Mouse (Mus musculus) erythroblast, embryonic 14.5 days (primary cell): ENCODE measurements around the gene Phox2a.

Experiments
- GATA1 ChIP-seq: IDR thresholded peaks from 2 replicates; pipeline ENCODE4 v1.6.1; 2012; ENCODE audit warnings: low read length, inconsistent platforms, mixed read lengths
- TAL1 ChIP-seq: IDR thresholded peaks from 3 replicates; pipeline ENCODE4 v1.6.1; 2012; ENCODE audit warnings: low read length, inconsistent platforms, mixed read lengths

GRCm38 (mm10) chr7:101853816-101854215, 35.7 kb downstream of the Phox2a start:
- no peak for TF ChIP-seq TAL1
- TF ChIP-seq GATA1, result no peak
